Mouse (Mus musculus): ENCODE results near the gene Kcnk6. TPM values are rescaled to one million over a fixed set of nuclear protein-coding genes. Genes with fewer than 3 reads are reported as not detected.

The Kcnk6 gene
- polyA plus RNA-seq, 1 experiment from 2014 or later, result 1.1 TPM

DNA sequence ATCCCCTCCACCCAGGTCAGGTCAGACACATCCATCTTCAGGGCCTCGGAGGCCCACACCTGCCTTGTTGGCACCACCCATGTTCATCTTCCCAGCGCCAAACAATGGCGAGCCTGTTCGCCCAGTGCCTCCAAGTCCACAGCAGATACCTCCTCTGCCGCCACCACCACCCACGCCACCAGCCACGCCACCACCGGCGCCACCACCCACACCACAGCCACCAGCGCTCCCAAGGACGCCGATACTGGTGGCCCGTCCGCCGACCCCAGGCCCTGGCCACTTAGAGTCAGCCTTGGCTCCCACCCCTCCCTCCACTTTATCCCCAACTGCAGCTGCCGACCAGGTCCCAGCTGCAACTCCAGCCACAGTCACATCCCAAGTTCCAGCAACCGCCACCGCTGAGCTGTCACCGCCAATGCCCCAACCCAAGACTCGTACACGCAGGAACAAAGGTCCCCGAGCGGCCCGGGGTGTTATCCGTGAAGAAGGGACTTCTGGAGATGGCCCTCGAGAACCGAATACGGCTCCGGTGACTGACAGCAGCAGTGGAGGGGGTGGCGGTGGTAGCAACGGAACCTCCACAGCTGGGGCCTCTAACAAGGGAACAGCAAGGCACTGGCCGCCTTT lies 59.8 kb downstream of the Kcnk6 start:
- 29% methylated on average over 31 of the region's 32 CpGs for WGBS
- DNase-seq (no peak), ATAC-seq (ENCODE audit: insufficient read depth) (no peak)
- H3K36me3 ChIP-seq (ENCODE audit: insufficient read depth), result peaks cover 49% of the 10 kb centered on the region
- peak overlapping the region; percentile 61; the same call in 1 of the 2 replicates for H3K4me3 ChIP-seq (ENCODE audit: low read depth, low read length)
- H3K4me1 ChIP-seq (ENCODE audit: insufficient read depth), result peaks cover 11% of the 10 kb centered on the region; the same call in 1 of the 2 replicates
- H3K27ac ChIP-seq (ENCODE audit: low read depth), result no peak overlapping the region
- peaks cover 47% of the 10 kb centered on the region for H3K27me3 ChIP-seq (ENCODE audit: insufficient read depth, low read length)
- no peaks in the 10 kb centered on the region for H3K9me3 ChIP-seq (ENCODE audit: low read depth, low read length)
- no peak for TF ChIP-seq CTCF (IDR thresholded peaks at IDR 0.05; ENCODE audit: low read depth)
- peak overlapping the region; percentile 81; the same call in 1 of the 2 replicates for H3K4me2 ChIP-seq
- no peak overlapping the region for H3K9ac ChIP-seq

Other genes starting within 250 kb of the Kcnk6 start
- 0.22 and 0.45 TPM in 2 replicates for gene Ryr1, start 107.3 kb downstream of the Kcnk6 start, polyA plus RNA-seq (2014; fragmentation: Nextera tagmentation; extraction: Ambion mirVana)
- 0.95 and 1.0 TPM in 2 replicates for gene Rasgrp4, start 97.7 kb downstream of the Kcnk6 start, polyA plus RNA-seq (2014; fragmentation: Nextera tagmentation; extraction: Ambion mirVana)
- gene Fam98c, start 76.3 kb downstream of the Kcnk6 start, polyA plus RNA-seq (2014; fragmentation: Nextera tagmentation; extraction: Ambion mirVana), result 10.7 and 16.3 TPM in 2 replicates
- gene Ggn, start 62.3 kb downstream of the Kcnk6 start, polyA plus RNA-seq (2014; fragmentation: Nextera tagmentation; extraction: Ambion mirVana), result 0.17 and 0.28 TPM in 2 replicates
- 1.7 and 2.5 TPM in 2 replicates for gene Spred3, start 62.1 kb downstream of the Kcnk6 start, polyA plus RNA-seq (2014; fragmentation: Nextera tagmentation; extraction: Ambion mirVana)
- 284 and 285 TPM in 2 replicates for gene Psmd8, start 51.8 kb downstream of the Kcnk6 start, polyA plus RNA-seq (2014; fragmentation: Nextera tagmentation; extraction: Ambion mirVana)
- 0.57 and 0.87 TPM in 2 replicates for gene Catsperg1, start 18.5 kb downstream of the Kcnk6 start, polyA plus RNA-seq (2014; fragmentation: Nextera tagmentation; extraction: Ambion mirVana)
- gene Yif1b, start 5.8 kb upstream of the Kcnk6 start, polyA plus RNA-seq (2014; fragmentation: Nextera tagmentation; extraction: Ambion mirVana), result 121 and 123 TPM in 2 replicates
- 4.6 and 4.7 TPM in 2 replicates for gene 2200002D01Rik, start 16.0 kb upstream of the Kcnk6 start, polyA plus RNA-seq (2014; fragmentation: Nextera tagmentation; extraction: Ambion mirVana)
- 243 and 265 TPM in 2 replicates for gene Spint2, start 49.4 kb upstream of the Kcnk6 start, polyA plus RNA-seq (2014; fragmentation: Nextera tagmentation; extraction: Ambion mirVana)
- 114 and 127 TPM in 2 replicates for gene Ppp1r14a, start 56.8 kb upstream of the Kcnk6 start, polyA plus RNA-seq (2014; fragmentation: Nextera tagmentation; extraction: Ambion mirVana)
- gene Dpf1, start 71.4 kb upstream of the Kcnk6 start, polyA plus RNA-seq (2014; fragmentation: Nextera tagmentation; extraction: Ambion mirVana), result 13.5 and 14.7 TPM in 2 replicates